Mouse (Mus musculus) adrenal gland, adult 18-20 months (tissue): ENCODE results near the gene Gm20850. TPM values are rescaled to one million over a fixed set of nuclear protein-coding genes. Genes with fewer than 3 reads are reported as not detected.
"Not testable (repeated sequence)": the region's sequence is repeated elsewhere in the genome, so short reads cannot be mapped to it uniquely, and the experiment has no call there.

Source experiments
- DNase-seq, 2 experiments: peaks; one replicate each; pipeline ENCODE4 v3.0.0; 2021 to 2022; ENCODE audit warnings: low spot score in 2 of 2
- long read RNA-seq, 2 experiments: library from polyadenylated mRNA; stranded (forward); transcript quantifications; one replicate each; pipeline ENCODE4 v2.0.0; 2021
- total RNA-seq, 2 experiments: library from RNA; stranded (reverse); gene quantifications; 1 replicate in 1 of 2; 2 replicates in 1 of 2; pipeline ENCODE4 v1.2.3; 2021

Gm20850 gene
- total RNA-seq, result not detected
- long read RNA-seq, experiment 1, result 0 reads
- long read RNA-seq, experiment 2, result 0 reads

GRCm38 (mm10) chrY:75715022-75715421 lies at the start of gene Gm20850:
TSS of gene Gm20850 (plus strand) at chrY:75715322.
- DNase-seq, result not testable (repeated sequence)
